Mouse (Mus musculus): ENCODE measurements around the gene Ctsf. TPM values are rescaled to one million over a fixed set of nuclear protein-coding genes. Genes with fewer than 3 reads are reported as not detected.
"Not testable (repeated sequence)": the region's sequence is repeated elsewhere in the genome, so short reads cannot be mapped to it uniquely, and the experiment has no call there.

The Ctsf gene
- 96.1 and 114 TPM in 2 replicates for polyA plus RNA-seq (2012; rRNA removed)

- DNase-seq (ENCODE audit: low read depth) = no peak
Measured at GRCm38 (mm10) chr19:4854552-4855469, at the start of gene Ctsf. Gene Ctsf, plus strand, starts transcription at chr19:4855130.

- DNase-seq (ENCODE audit: low read depth) = no peak
Measured at GRCm38 (mm10) chr19:4810309-4810708, 44.6 kb upstream of the Ctsf start.

- DNase-seq (ENCODE audit: low read depth) = no peak
Measured at GRCm38 (mm10) chr19:4810746-4811062, 44.2 kb upstream of the Ctsf start.

- DNase-seq (ENCODE audit: low read depth) = peak; percentile 86
Measured at GRCm38 (mm10) chr19:4811063-4811908, 43.6 kb upstream of the Ctsf start, which contains the start of the genes Gm21992 and Rbm14. Gene Gm21992, minus strand, starts transcription at chr19:4811612. Gene Rbm14, minus strand, starts transcription at chr19:4811634.

- no peak for DNase-seq (ENCODE audit: low read depth)
Measured at GRCm38 (mm10) chr19:4811909-4812242, 43.1 kb upstream of the Ctsf start.

GRCm38 (mm10) chr19:4812334-4812949 lies 42.5 kb upstream of the Ctsf start:
- not testable (repeated sequence) for DNase-seq (ENCODE audit: low read depth)

- no peak for DNase-seq (ENCODE audit: low read depth)
Measured at GRCm38 (mm10) chr19:4813015-4813414, 41.9 kb upstream of the Ctsf start.

- no peak for DNase-seq (ENCODE audit: low read depth)
Measured at GRCm38 (mm10) chr19:4817182-4817835, 37.6 kb upstream of the Ctsf start.

GRCm38 (mm10) chr19:4820678-4821303 lies 34.1 kb upstream of the Ctsf start:
- DNase-seq (ENCODE audit: low read depth) = no peak

- no peak for DNase-seq (ENCODE audit: low read depth)
Measured at GRCm38 (mm10) chr19:4828444-4829114, 26.4 kb upstream of the Ctsf start.

GRCm38 (mm10) chr19:4829156-4829555 lies 25.8 kb upstream of the Ctsf start:
- peak; percentile 88 for DNase-seq (ENCODE audit: low read depth)

GRCm38 (mm10) chr19:4833977-4834376 lies 21.0 kb upstream of the Ctsf start:
- DNase-seq (ENCODE audit: low read depth) = peak; percentile 88

- DNase-seq (ENCODE audit: low read depth) = no peak
Measured at GRCm38 (mm10) chr19:4836096-4836495, 18.8 kb upstream of the Ctsf start.

- DNase-seq (ENCODE audit: low read depth) = no peak
Measured at GRCm38 (mm10) chr19:4837049-4837448, 17.9 kb upstream of the Ctsf start.

GRCm38 (mm10) chr19:4838526-4839140 lies 16.3 kb upstream of the Ctsf start:
- no peak for DNase-seq (ENCODE audit: low read depth)

- no peak for DNase-seq (ENCODE audit: low read depth)
Measured at GRCm38 (mm10) chr19:4839149-4839548, 15.8 kb upstream of the Ctsf start, which contains the start of the genes Ccs and Ccdc87. Gene Ccs, minus strand, starts transcription at chr19:4839332. Gene Ccdc87, plus strand, starts transcription at chr19:4839366.

GRCm38 (mm10) chr19:4840848-4841247 lies 14.1 kb upstream of the Ctsf start:
- DNase-seq (ENCODE audit: low read depth) = no peak

- no peak for DNase-seq (ENCODE audit: low read depth)
Measured at GRCm38 (mm10) chr19:4842611-4843010, 12.3 kb upstream of the Ctsf start.

- no peak for DNase-seq (ENCODE audit: low read depth)
Measured at GRCm38 (mm10) chr19:4845846-4846245, 9.1 kb upstream of the Ctsf start.

GRCm38 (mm10) chr19:4847490-4847889 lies 7.4 kb upstream of the Ctsf start:
- DNase-seq (ENCODE audit: low read depth) = no peak
